Mouse (Mus musculus) heart, embryonic 15.5 days (tissue): ENCODE measurements around the gene Nemp2. TPM values are rescaled to one million over a fixed set of nuclear protein-coding genes. Genes with fewer than 3 reads are reported as not detected.

Source experiments
- ATAC-seq: fragments of 200-750 bp; cut with Nextera tagmentation; replicated peaks from 2 replicates; pipeline ENCODE4 v1.8.0; 2017; ENCODE audit warnings: low read depth, moderate TSS enrichment; ENCODE audit not compliant: insufficient number of reproducible peaks, insufficient read depth, low FRiP score
- H3K27ac ChIP-seq: fragments of 300-500 bp; sonication (generic); 2 replicates; pipeline ENCODE4 v1.5.1; 2015; ENCODE audit warnings: mild to moderate bottlenecking, inconsistent platforms
- H3K27me3 ChIP-seq: fragments of 300-500 bp; sonication (generic); 2 replicates; pipeline ENCODE4 v1.6.1; 2015; ENCODE audit warnings: inconsistent platforms
- H3K36me3 ChIP-seq: fragments of 300-500 bp; sonication (generic); 2 replicates; pipeline ENCODE4 v1.6.1; 2015; ENCODE audit warnings: mild to moderate bottlenecking, inconsistent platforms
- H3K4me1 ChIP-seq: fragments of 300-500 bp; sonication (generic); replicated peaks from 2 replicates; pipeline ENCODE4 v1.6.1; 2015; ENCODE audit warnings: inconsistent platforms
- H3K4me2 ChIP-seq: fragments of 300-500 bp; sonication (generic); 2 replicates; pipeline ENCODE4 v1.6.1; 2015; ENCODE audit warnings: inconsistent platforms, mild to moderate bottlenecking, moderate library complexity
- H3K4me3 ChIP-seq: fragments of 300-500 bp; sonication (generic); 2 replicates; pipeline ENCODE4 v1.5.1; 2015; ENCODE audit warnings: mild to moderate bottlenecking, inconsistent platforms
- H3K9ac ChIP-seq: fragments of 300-500 bp; sonication (generic); 2 replicates; pipeline ENCODE4 v1.6.1; 2015; ENCODE audit warnings: mild to moderate bottlenecking, inconsistent platforms
- H3K9me3 ChIP-seq: fragments of 300-500 bp; sonication (generic); replicated peaks from 2 replicates; pipeline ENCODE4 v1.6.1; 2016; ENCODE audit warnings: inconsistent platforms
- WGBS: fragments of 180-500 bp; shearing (Covaris S2); methylation state at CpG from one replicate; pipeline ENCODE4 v1.1.7; 2015; ENCODE audit warnings: mixed read lengths; 5-methylcytosine and 5-hydroxymethylcytosine counted together
- polyA plus RNA-seq: library from polyadenylated mRNA; unstranded; fragments of >200 nt; fragmentation: Nextera tagmentation; extraction: Ambion mirVana; gene quantifications from 2 replicates; pipeline ENCODE4 v1.2.1, GENCODE M21; 2015

The Nemp2 gene
- polyA plus RNA-seq, 1 experiment from 2014 or later = 4.4 TPM

DNA sequence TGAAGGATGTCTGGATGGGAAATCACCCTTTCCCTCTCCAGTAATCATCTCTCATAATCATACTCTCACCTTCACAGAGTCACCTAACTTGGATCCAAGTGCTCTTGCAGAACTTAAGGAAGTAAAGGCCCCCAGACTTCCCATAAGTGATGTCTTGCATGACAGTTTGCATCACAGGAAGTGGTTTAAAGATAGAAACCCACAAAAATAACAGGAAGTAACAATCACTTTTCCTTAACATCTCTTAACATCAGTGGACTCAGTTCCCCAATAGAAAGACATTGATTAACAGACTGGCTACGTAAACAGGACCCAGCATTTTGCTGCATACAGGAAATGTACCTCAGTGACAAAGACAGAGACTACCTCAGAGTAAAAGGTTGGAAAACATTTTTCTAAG is 22.9 kb downstream of the Nemp2 start:
- H3K4me2 ChIP-seq = no peak overlapping the region
- H3K27me3 ChIP-seq = no peaks in the 10 kb centered on the region
- H3K4me3 ChIP-seq = no peak overlapping the region
- WGBS = 70% methylated on average over 1 of the region's 1 CpGs
- ATAC-seq = no peak
- H3K27ac ChIP-seq = 0 out of 2 replicates have a peak overlapping the region, but pooled peaks have one; percentile 3
- no peak overlapping the region for H3K9ac ChIP-seq
- 0 out of 2 replicates have a peak, but pooled peaks cover 8% of the 10 kb centered on the region for H3K36me3 ChIP-seq
- H3K4me1 ChIP-seq = peaks cover 12% of the 10 kb centered on the region
- H3K9me3 ChIP-seq = no peaks in the 10 kb centered on the region

- H3K27ac ChIP-seq = no peak overlapping the region
- 0 out of 2 replicates have a peak, but pooled peaks cover 5% of the 10 kb centered on the region for H3K36me3 ChIP-seq
- peaks cover 12% of the 10 kb centered on the region for H3K4me1 ChIP-seq
- no peak overlapping the region for H3K9ac ChIP-seq
- ATAC-seq = no peak
- WGBS = 69% methylated on average over 4 of the region's 4 CpGs
- H3K4me3 ChIP-seq = no peak overlapping the region
- H3K27me3 ChIP-seq = no peaks in the 10 kb centered on the region
- H3K9me3 ChIP-seq = no peaks in the 10 kb centered on the region
- no peak overlapping the region for H3K4me2 ChIP-seq
Observed at GRCm38 (mm10) chr1:52655153-52655552, 24.6 kb downstream of the Nemp2 start.

GRCm38 (mm10) chr1:52658160-52658559 is 27.7 kb downstream of the Nemp2 start:
- Histone ChIP-seq H3K9me3 (no peaks in the 10 kb centered on the region), H3K4me1 (peaks cover under 1% of the 10 kb centered on the region), H3K4me2 (no peak overlapping the region), H3K27me3 (no peaks in the 10 kb centered on the region), H3K36me3 (0 out of 2 replicates have a peak, but pooled peaks cover 4% of the 10 kb centered on the region), H3K4me3 (no peak overlapping the region), H3K9ac (no peak overlapping the region), H3K27ac (no peak overlapping the region)
- no peak for ATAC-seq
- 85% methylated on average over 7 of the region's 7 CpGs for WGBS

GRCm38 (mm10) chr1:52660278-52660677 is 29.8 kb downstream of the Nemp2 start:
- Histone ChIP-seq H3K36me3 (0 out of 2 replicates have a peak, but pooled peaks cover 4% of the 10 kb centered on the region), H3K27ac (no peak overlapping the region), H3K4me1 (no peaks in the 10 kb centered on the region), H3K9me3 (no peaks in the 10 kb centered on the region), H3K4me2 (no peak overlapping the region), H3K27me3 (no peaks in the 10 kb centered on the region), H3K4me3 (no peak overlapping the region), H3K9ac (no peak overlapping the region)
- no peak for ATAC-seq
- WGBS = 58% methylated on average over 2 of the region's 2 CpGs

GRCm38 (mm10) chr1:52660765-52661164 is 30.3 kb downstream of the Nemp2 start:
- WGBS = 78% methylated on average over 12 of the region's 12 CpGs
- Histone ChIP-seq H3K4me2 (no peak overlapping the region), H3K4me3 (no peak overlapping the region), H3K4me1 (no peaks in the 10 kb centered on the region), H3K9ac (no peak overlapping the region), H3K27me3 (no peaks in the 10 kb centered on the region), H3K36me3 (0 out of 2 replicates have a peak, but pooled peaks cover 4% of the 10 kb centered on the region), H3K9me3 (no peaks in the 10 kb centered on the region), H3K27ac (no peak overlapping the region)
- no peak for ATAC-seq

DNA sequence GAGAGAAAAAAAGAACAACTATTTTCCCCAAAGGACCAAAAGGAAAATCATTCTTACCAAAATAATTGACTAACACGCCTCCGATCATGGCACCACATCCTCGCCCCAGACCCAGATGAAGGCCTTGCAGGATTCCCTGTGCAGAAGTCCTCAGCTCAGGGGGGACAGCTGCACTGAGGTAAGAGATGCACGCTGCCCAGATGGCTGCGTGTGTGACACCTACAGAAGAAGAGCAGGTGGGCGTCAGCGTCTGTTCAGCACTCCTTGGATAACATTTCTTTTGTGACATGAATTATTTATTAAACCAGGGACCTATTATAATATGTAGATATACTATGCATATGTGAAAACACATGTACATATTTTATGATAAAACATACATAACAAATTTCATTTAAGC is 32.7 kb downstream of the Nemp2 start:
- no peak for ATAC-seq
- no peak overlapping the region for H3K9ac ChIP-seq
- H3K9me3 ChIP-seq = no peaks in the 10 kb centered on the region
- H3K36me3 ChIP-seq = 0 out of 2 replicates have a peak, but pooled peaks cover 4% of the 10 kb centered on the region
- H3K4me2 ChIP-seq = no peak overlapping the region
- WGBS = 92% methylated on average over 7 of the region's 7 CpGs
- H3K27me3 ChIP-seq = no peaks in the 10 kb centered on the region
- H3K4me3 ChIP-seq = no peak overlapping the region
- H3K4me1 ChIP-seq = no peaks in the 10 kb centered on the region
- no peak overlapping the region for H3K27ac ChIP-seq

DNA sequence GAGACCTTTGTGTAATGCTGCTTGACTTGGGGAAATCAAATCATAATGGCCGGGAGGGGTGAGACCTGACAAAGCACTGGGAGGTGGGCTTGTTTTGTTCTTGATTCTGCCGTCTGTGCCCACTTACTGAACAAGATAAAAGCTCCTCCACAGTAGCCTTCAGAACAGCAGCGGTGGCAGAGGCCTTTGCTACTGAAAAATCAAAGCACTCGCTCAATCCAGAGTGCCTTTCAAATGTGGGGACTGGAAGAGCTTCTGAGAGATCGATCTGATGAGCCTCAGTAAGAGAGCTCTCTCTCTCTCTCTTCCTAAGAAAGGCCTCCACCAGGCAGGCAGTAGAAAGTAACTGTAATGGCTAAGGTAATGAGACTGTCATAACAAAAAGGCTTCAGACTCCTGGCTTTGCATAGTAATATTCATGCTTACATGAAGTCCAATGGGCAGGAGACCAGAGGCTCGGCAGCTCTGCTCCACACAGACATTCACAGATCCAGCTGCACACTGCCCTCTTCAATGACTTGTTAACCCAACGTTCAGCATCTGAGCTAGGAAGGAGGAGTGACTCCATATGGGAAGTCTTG is 38.3 kb downstream of the Nemp2 start:
- Histone ChIP-seq H3K4me3 (no peak overlapping the region), H3K9me3 (no peaks in the 10 kb centered on the region), H3K27ac (no peak overlapping the region), H3K4me1 (no peaks in the 10 kb centered on the region), H3K36me3 (no peaks in the 10 kb centered on the region), H3K9ac (no peak overlapping the region), H3K4me2 (no peak overlapping the region), H3K27me3 (no peaks in the 10 kb centered on the region)
- no peak for ATAC-seq
- WGBS = 33% methylated on average over 7 of the region's 7 CpGs

DNA sequence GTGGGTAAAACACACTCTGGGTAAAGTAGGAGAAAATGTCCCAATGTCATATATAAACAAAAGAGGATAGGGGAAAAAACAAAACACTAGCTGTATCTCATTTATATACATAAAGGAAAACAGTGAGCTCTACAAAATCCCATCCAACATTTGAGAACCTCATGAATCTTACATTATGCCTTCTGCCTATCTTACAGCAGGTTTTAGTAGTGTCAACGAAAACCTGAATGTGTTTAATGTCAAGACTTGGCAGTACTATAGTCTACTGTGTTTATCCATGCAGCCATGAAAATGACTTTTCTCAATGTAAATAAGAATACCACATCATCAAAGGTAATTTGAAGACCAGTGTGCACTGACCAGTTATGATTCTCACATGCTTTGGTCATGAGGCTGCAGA is 39.4 kb downstream of the Nemp2 start:
- no peaks in the 10 kb centered on the region for H3K27me3 ChIP-seq
- no peaks in the 10 kb centered on the region for H3K36me3 ChIP-seq
- H3K4me1 ChIP-seq = no peaks in the 10 kb centered on the region
- no peak for ATAC-seq
- no peak overlapping the region for H3K4me2 ChIP-seq
- H3K9me3 ChIP-seq = no peaks in the 10 kb centered on the region
- H3K4me3 ChIP-seq = no peak overlapping the region
- no peak overlapping the region for H3K27ac ChIP-seq
- 84% methylated on average over 1 of the region's 1 CpGs for WGBS
- H3K9ac ChIP-seq = no peak overlapping the region

DNA sequence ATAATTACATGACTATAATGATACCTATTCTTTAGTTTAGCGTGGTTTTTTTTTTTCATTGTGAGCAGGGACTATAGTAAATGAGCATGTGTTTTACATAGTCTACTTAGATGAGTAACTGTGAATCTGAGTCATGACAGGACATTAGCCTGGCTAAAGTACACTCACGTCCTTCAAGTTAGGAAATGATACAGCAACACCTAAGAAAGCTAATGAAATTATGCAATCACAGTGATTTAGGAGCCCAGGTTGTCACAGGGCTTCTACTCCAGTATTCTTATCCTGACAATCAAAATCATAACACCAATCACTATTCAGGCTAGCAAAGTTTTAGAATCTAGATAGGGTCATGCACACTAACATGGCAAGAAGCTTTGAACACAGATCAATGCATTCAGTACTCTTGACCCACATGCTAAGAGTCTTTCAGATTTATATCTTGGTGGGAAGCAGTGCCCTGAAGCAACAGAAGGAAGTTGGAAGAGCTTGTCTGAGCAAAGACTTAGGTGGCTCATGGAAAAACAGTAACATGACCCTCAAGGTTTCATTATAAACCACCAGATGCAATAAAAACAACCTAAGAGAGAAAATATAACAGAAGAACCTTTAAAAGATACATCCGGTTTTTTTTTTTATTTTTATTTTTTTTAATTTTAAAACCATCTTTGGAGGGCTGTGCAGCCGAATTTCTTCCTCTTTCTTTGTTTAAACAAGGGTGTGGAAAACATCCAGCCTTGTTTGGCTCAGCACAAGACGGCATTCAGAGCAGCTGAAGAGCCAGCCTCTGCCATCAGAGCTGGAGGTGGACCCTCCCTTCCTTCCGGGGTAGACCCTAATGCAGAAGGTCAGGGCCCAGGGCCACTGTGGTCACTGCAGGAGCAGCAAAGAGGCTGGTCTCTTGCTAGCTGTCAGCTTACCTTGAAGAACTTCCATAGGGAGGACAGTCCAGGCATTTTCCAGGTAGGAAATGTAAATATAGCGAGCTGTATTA is 45.4 kb downstream of the Nemp2 start:
- H3K4me3 ChIP-seq = no peak overlapping the region
- WGBS = 53% methylated on average over 7 of the region's 7 CpGs

DNA sequence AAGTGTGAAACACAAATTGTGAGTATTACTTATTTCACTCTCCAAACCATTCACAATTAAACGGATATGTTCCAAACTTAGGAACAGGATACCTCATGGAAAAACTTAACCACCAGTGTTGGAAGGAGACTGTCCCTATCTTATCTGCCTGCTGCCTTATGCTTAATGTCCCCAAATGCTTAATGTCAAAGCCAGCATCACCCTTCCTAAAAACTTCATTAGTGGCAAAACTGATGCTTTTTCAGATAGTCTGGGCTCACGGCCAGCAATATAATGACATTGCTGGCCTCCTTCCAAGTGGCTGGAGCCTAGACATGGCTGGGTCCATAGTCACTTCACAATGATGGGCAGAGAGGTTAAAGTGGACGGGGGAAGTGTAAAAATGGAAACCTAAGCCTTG is 46.1 kb downstream of the Nemp2 start:
- H3K4me1 ChIP-seq = peaks cover 17% of the 10 kb centered on the region
- no peaks in the 10 kb centered on the region for H3K27me3 ChIP-seq
- H3K27ac ChIP-seq = peak overlapping the region; percentile 88
- ATAC-seq = peak; percentile 84
- no peaks in the 10 kb centered on the region for H3K36me3 ChIP-seq
- H3K4me3 ChIP-seq = no peak overlapping the region
- H3K9ac ChIP-seq = no peak overlapping the region
- H3K4me2 ChIP-seq = no peak overlapping the region
- 8% methylated on average over 3 of the region's 3 CpGs for WGBS
- no peaks in the 10 kb centered on the region for H3K9me3 ChIP-seq

More for the DNA sequence above, 45.4 kb downstream of the Nemp2 start:
- Histone ChIP-seq H3K9me3 (no peaks in the 10 kb centered on the region), H3K4me1 (peaks cover 17% of the 10 kb centered on the region), H3K9ac (no peak overlapping the region), H3K27me3 (no peaks in the 10 kb centered on the region), H3K27ac (peak overlapping the region; percentile 88), H3K4me2 (0 out of 2 replicates have a peak overlapping the region, but pooled peaks have one; percentile 0), H3K36me3 (no peaks in the 10 kb centered on the region)
- ATAC-seq = peak; percentile 47

DNA sequence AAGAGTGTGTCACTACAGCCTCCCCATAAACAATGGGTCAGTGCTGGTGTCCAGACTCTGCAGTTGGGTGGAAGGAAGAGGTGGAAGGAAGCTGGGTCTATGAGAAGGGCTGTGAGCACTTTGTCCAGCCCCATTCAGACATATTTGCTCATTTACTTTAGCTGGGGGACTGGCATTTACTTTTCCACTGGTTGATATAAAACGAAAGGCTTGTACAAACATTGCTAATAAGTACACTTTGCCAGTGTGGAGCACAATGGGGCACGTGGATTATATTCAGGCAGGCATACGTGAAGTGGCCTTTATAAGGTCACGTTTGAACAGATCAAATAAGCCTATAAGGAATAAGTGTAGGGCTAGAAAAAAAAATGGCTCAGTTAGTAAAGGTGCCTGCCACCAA is 53.0 kb downstream of the Nemp2 start:
- Histone ChIP-seq H3K36me3 (no peaks in the 10 kb centered on the region), H3K27ac (no peak overlapping the region), H3K27me3 (no peaks in the 10 kb centered on the region), H3K4me1 (peaks cover 8% of the 10 kb centered on the region), H3K4me3 (no peak overlapping the region), H3K4me2 (no peak overlapping the region), H3K9me3 (no peaks in the 10 kb centered on the region), H3K9ac (no peak overlapping the region)
- 75% methylated on average over 4 of the region's 4 CpGs for WGBS
- ATAC-seq = no peak
